In the genomic region with DNA sequence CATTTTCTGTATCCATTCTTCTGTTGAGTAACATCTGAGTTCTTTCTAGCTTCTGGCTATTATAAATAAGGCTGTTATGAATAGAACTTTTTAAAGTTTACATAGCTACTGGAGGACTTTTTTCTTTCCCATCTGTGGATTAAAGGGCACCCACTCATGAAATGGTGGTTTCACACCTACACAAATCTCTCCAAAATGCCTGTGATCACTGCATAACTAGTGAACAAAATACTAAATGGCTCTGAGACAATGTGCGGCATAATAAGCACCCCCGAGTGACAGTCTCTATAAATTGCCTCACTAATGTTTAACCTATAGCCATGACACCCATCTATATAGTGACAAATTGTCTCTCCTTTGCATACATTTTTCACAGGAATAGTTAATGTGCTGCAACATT, we compare ENCODE assay signal across 33 mouse cellular contexts. TPM values are rescaled to one million over a fixed set of nuclear protein-coding genes. Genes with fewer than 3 reads are reported as not detected.
"Had no signal": no experiment of that assay in that cellular context is flagged by ENCODE, and none has a peak within 500 bp of the region (broad histone marks: within the 10 kb centered on the region; RNA-seq: fewer than 3 reads in every experiment).

No protein-coding gene starts in this region.

- H3K27ac ChIP-seq: heart, embryonic 10.5 days; heart, embryonic 13.5 days; heart, embryonic 15.5 days; hindbrain, embryonic 10.5 days; hindbrain, embryonic 12.5 days; hindbrain, embryonic 13.5 days; hindbrain, embryonic 14.5 days; hindbrain, embryonic 15.5 days; hindbrain, postnatal 0 days; intestine, embryonic 15.5 days; kidney, embryonic 15.5 days; kidney, postnatal 0 days; left cerebral cortex, adult 2 months had no signal

- ATAC-seq: hindbrain, embryonic 16.5 days; hindbrain, postnatal 0 days; inflammation-experienced regulatory T-cells, adult 6 months; intestine, embryonic 15.5 days; intestine, embryonic 16.5 days; intestine, postnatal 0 days had no signal

- DNase-seq: heart, postnatal 10 days; heart, postnatal 14 days; heart, postnatal 36 days; heart, postnatal 4 days; kidney, adult 11 months; kidney, adult 18-20 months; kidney, adult 2 months; kidney, adult 9 months; kidney, postnatal 10 days; kidney, postnatal 14 days; kidney, postnatal 25 days; kidney, postnatal 36 days; kidney, postnatal 4 days; layer of hippocampus, postnatal 36 days had no signal

- H3K4me3 ChIP-seq: heart, embryonic 10.5 days; heart, embryonic 12.5 days; heart, embryonic 13.5 days; heart, embryonic 15.5 days; hindbrain, embryonic 10.5 days; hindbrain, embryonic 12.5 days; hindbrain, embryonic 13.5 days; hindbrain, embryonic 15.5 days; intestine, embryonic 15.5 days; kidney, embryonic 15.5 days; left cerebral cortex, adult 2 months had no signal

RNA-seq across cellular contexts. Expression of gene Gria2, which starts 44.3 kb away (rescaled TPM):
- total RNA-seq: heart, postnatal 25 days had no signal
